Mouse (Mus musculus) T-cell, adult 2 months (primary cell): Measurements from ENCODE around the gene Spsb4.

Experiments
- DNase-seq: peaks from one replicate; pipeline ENCODE4 v3.0.0; 2022; ENCODE audit warnings: low spot score

The Spsb4 gene

GRCm38 (mm10) chr9:96893582-96893981 lies 125.1 kb downstream of the Spsb4 start:
- DNase-seq: no peak
